Mouse (Mus musculus): ENCODE data around the gene Sdhaf3. TPM values are rescaled to one million over a fixed set of nuclear protein-coding genes. Genes with fewer than 3 reads are reported as not detected.

Gene Sdhaf3
- total RNA-seq, 2 experiments from 2014 or later, result 3.2 to 4.9 TPM

- intact Hi-C loops (cut with DNase I), result no loop called here
- no peak for DNase-seq
These were observed 83.0 kb downstream of the Sdhaf3 start for GRCm38 (mm10) chr6:7038835-7039234.

- DNase-seq, result no peak
- intact Hi-C loops (cut with DNase I), result no loop called here
These were observed 86.1 kb downstream of the Sdhaf3 start for GRCm38 (mm10) chr6:7041912-7042311.

GRCm38 (mm10) chr6:7062819-7063218, 107.0 kb downstream of the Sdhaf3 start:
- no peak for DNase-seq
- intact Hi-C loops (cut with DNase I), result no loop called here

- DNase-seq, result no peak
- intact Hi-C loops (cut with DNase I), result no loop called here
These were observed 113.0 kb downstream of the Sdhaf3 start for GRCm38 (mm10) chr6:7068782-7069181.

- no peak for DNase-seq
- intact Hi-C loops (cut with DNase I), result no loop called here
These were observed 113.7 kb downstream of the Sdhaf3 start for GRCm38 (mm10) chr6:7069463-7069862.

- DNase-seq, result no peak
- intact Hi-C loops (cut with DNase I), result no loop called here
These were observed 126.2 kb downstream of the Sdhaf3 start for GRCm38 (mm10) chr6:7082054-7082453.

GRCm38 (mm10) chr6:7082467-7083259, 126.9 kb downstream of the Sdhaf3 start:
- DNase-seq, result no peak
- intact Hi-C loops (cut with DNase I), result no loop called here

- no peak for DNase-seq
- intact Hi-C loops (cut with DNase I), result no loop called here
These were observed 127.9 kb downstream of the Sdhaf3 start for GRCm38 (mm10) chr6:7083661-7084060.

GRCm38 (mm10) chr6:7084370-7084769, 128.6 kb downstream of the Sdhaf3 start:
- intact Hi-C loops (cut with DNase I), result no loop called here
- DNase-seq, result no peak

- no peak for DNase-seq
- intact Hi-C loops (cut with DNase I), result no loop called here
These were observed 129.7 kb downstream of the Sdhaf3 start for GRCm38 (mm10) chr6:7085506-7085905.

- no peak for DNase-seq
- intact Hi-C loops (cut with DNase I), result no loop called here
These were observed 136.3 kb downstream of the Sdhaf3 start for GRCm38 (mm10) chr6:7092094-7092493.

Other genes with a start within 250 kb of the Sdhaf3 start
- gene Dlx6, start 92.7 kb upstream of the Sdhaf3 start, total RNA-seq (2021), result not detected
- under 1 TPM; 0.19 TPM for gene Dlx5, start 73.9 kb upstream of the Sdhaf3 start, total RNA-seq (2021)

All from heart, postnatal 36 days (tissue).